Comparison of ENCODE assay signal across 22 mouse cellular contexts in genomic region chr7:61514764-61515163, GRCm38 (mm10).
A peak's percentile ranks its signal among the peaks of the same experiment; 100 is the strongest.
DNase-seq lines count a peak whose midpoint lies in the region; ATAC-seq and TF ChIP-seq lines count a peak whose summit lies in the region.
"Had no signal": no experiment of that assay in that cellular context is flagged by ENCODE, and none has a peak within 500 bp of the region (broad histone marks: within the 10 kb centered on the region; RNA-seq: fewer than 3 reads in every experiment).

No protein-coding gene starts in this region.

- H3K4me1 ChIP-seq in CH12.LX (ENCODE audit: control insufficient read depth in 1 of 2, insufficient read depth in 2 of 2), result no peaks in the 10 kb centered on the region
- H3K4me1 ChIP-seq: embryonic facial prominence, embryonic 10.5 days; forebrain, embryonic 13.5 days; heart, embryonic 10.5 days; heart, embryonic 15.5 days; hindbrain, embryonic 13.5 days had no signal

- dilution Hi-C loops in CH12.LX (cut with MboI; ENCODE audit: extremely low pct_ligation_motif_present, extremely low pct_unique_long_range_greater_than_20kb, low sequenced_read_pairs), result no loop called here

- DNase-seq in left cerebral cortex, adult 9 months (ENCODE audit: low spot score in 2 of 2), result peak; percentile 7 to 9
- DNase-seq in left cerebral cortex, adult 2 months (ENCODE audit: extremely low spot score in 1 of 2, low spot score in 2 of 2), result no peak
- DNase-seq in 3T3-L1 (ENCODE audit: low read depth, low spot score), result peak; percentile 68
- peak; percentile 0 for DNase-seq in CH12.LX (ENCODE audit: extremely low read depth)
- DNase-seq in Patski (ENCODE audit: low read depth, low spot score), result peak; percentile 15
- no peak for DNase-seq in layer of hippocampus, adult 9-11 months
- no peak for DNase-seq in liver
- DNase-seq in cerebellum, adult 18-20 months, result no peak
- DNase-seq: adrenal gland, postnatal 10 days; cerebellum, adult 11-12 months; cerebellum, postnatal 10 days; forebrain, postnatal 0 days; gastrocnemius, postnatal 36 days; heart, adult 11 months; heart, postnatal 14 days had no signal

- no peak overlapping the region for H3K4me3 ChIP-seq in left cerebral cortex, adult 2 months
- H3K4me3 ChIP-seq in CH12.LX (replicated peaks in 1 of 3; ENCODE audit: low read depth in 2 of 3, low read length in 2 of 3, poor library complexity in 1 of 3), result no peak overlapping the region
- H3K4me3 ChIP-seq: embryonic facial prominence, embryonic 10.5 days; forebrain, embryonic 13.5 days; heart, embryonic 10.5 days; heart, embryonic 15.5 days; hindbrain, embryonic 13.5 days had no signal

- H3K4me2 ChIP-seq in CH12.LX (ENCODE audit: insufficient read depth, low read depth, poor library complexity, severe bottlenecking), result no peak overlapping the region
- H3K4me2 ChIP-seq: forebrain, embryonic 13.5 days; heart, embryonic 15.5 days; hindbrain, embryonic 13.5 days had no signal

- intact Hi-C loops in left cerebral cortex, adult 2 months (cut with DNase I), result no loop called here

- in situ Hi-C loops in CH12.LX (cut with MboI; ENCODE audit: low pct_ligation_motif_present, low pct_unique_long_range_greater_than_20kb, low sequenced_read_pairs), result no loop called here
- in situ Hi-C loops in Patski (cut with MboI; ENCODE audit: low pct_unique_long_range_greater_than_20kb), result no loop called here

- TF ChIP-seq POLR2A in CH12.LX (IDR thresholded peaks at IDR 0.05; ENCODE audit: low read depth, low read length), result no peak

- H3K36me3 ChIP-seq in CH12.LX (replicated peaks in 1 of 2; ENCODE audit: control insufficient read depth in 1 of 2, insufficient read depth in 1 of 2, low read length in 1 of 2), result no peaks in the 10 kb centered on the region
- H3K36me3 ChIP-seq: embryonic facial prominence, embryonic 10.5 days; heart, embryonic 10.5 days; heart, embryonic 15.5 days; hindbrain, embryonic 13.5 days had no signal

- TF ChIP-seq EP300 in CH12.LX (IDR thresholded peaks at IDR 0.05; ENCODE audit: low read length), result 0 out of 2 replicates have a peak, but pooled peaks have one; percentile 43

- no peak for TF ChIP-seq RAD21 in CH12.LX (IDR thresholded peaks at IDR 0.05; ENCODE audit: low read depth, low read length)

- ATAC-seq in Patski, result peak; percentile 62
- ATAC-seq: CD4-positive, CD25-positive, alpha-beta regulatory T cell, adult 4 months; forebrain, embryonic 13.5 days; forebrain, postnatal 0 days; hindbrain, postnatal 0 days had no signal

- no peak overlapping the region for H3K27ac ChIP-seq in left cerebral cortex, adult 2 months
- H3K27ac ChIP-seq in CH12.LX (ENCODE audit: insufficient read depth, low read depth), result no peak overlapping the region
- H3K27ac ChIP-seq: embryonic facial prominence, embryonic 10.5 days; forebrain, embryonic 13.5 days; heart, embryonic 10.5 days; heart, embryonic 15.5 days; hindbrain, embryonic 13.5 days; hindbrain, postnatal 0 days had no signal

- no peak overlapping the region for H3K9ac ChIP-seq in CH12.LX (ENCODE audit: insufficient read depth, low read depth)
- H3K9ac ChIP-seq: forebrain, embryonic 13.5 days; forebrain, postnatal 0 days; heart, embryonic 15.5 days; hindbrain, embryonic 13.5 days had no signal

- H3K27me3 ChIP-seq in CH12.LX (replicated peaks), result no peaks in the 10 kb centered on the region
- H3K27me3 ChIP-seq in Patski, result no peaks in the 10 kb centered on the region
- H3K27me3 ChIP-seq: forebrain, embryonic 13.5 days; heart, embryonic 15.5 days; hindbrain, embryonic 13.5 days had no signal

- POLR2A ChIA-PET in Patski (lab: Charles Lee), result no interaction called here

- CTCF ChIA-PET in Patski (lab: Charles Lee), result no interaction called here

- H3K9me3 ChIP-seq in CH12.LX (replicated peaks; ENCODE audit: low read length), result peaks cover 5% of the 10 kb centered on the region
- H3K9me3 ChIP-seq: forebrain, embryonic 13.5 days; heart, embryonic 15.5 days had no signal

- TF ChIP-seq CTCF in left cerebral cortex, adult 2 months (IDR thresholded peaks at IDR 0.05), result no peak
- TF ChIP-seq CTCF in CH12.LX (conservative IDR thresholded peaks at IDR 0.05 in 1 of 2, IDR thresholded peaks at IDR 0.05 in 1 of 2; ENCODE audit: low read depth in 2 of 2, low read length in 2 of 2), result no peak
- no peak for TF ChIP-seq CTCF in Patski (IDR thresholded peaks at IDR 0.05)

- H3K79me2 ChIP-seq in CH12.LX (replicated peaks; ENCODE audit: control insufficient read depth, extremely low read depth, insufficient read depth, poor library complexity, severe bottlenecking), result no peaks in the 10 kb centered on the region

TF ChIP-seq in CH12.LX, 34 proteins besides CTCF, POLR2A, EP300 and RAD21:
- no peak for TF ChIP-seq ZNF384 (IDR thresholded peaks at IDR 0.05; ENCODE audit: low read depth, low read length)
- TF ChIP-seq MEF2A (IDR thresholded peaks at IDR 0.05; ENCODE audit: borderline replicate concordance, low read depth, low read length), result no peak
- TF ChIP-seq POLR2AphosphoS2 (IDR thresholded peaks at IDR 0.05; ENCODE audit: low read depth, low read length), result no peak
- TF ChIP-seq NRF1 (IDR thresholded peaks at IDR 0.05; ENCODE audit: low read depth, low read length), result no peak
- no peak for TF ChIP-seq GABPA (IDR thresholded peaks at IDR 0.05; ENCODE audit: insufficient replicate concordance, low read depth, low read length)
- no peak for TF ChIP-seq SMC3 (IDR thresholded peaks at IDR 0.05; ENCODE audit: low read depth, low read length)
- no peak for TF ChIP-seq USF2 (conservative IDR thresholded peaks at IDR 0.05; ENCODE audit: low read depth, low read length)
- no peak for TF ChIP-seq SIN3A (IDR thresholded peaks at IDR 0.05; ENCODE audit: low read length)
- no peak for TF ChIP-seq MAX (IDR thresholded peaks at IDR 0.05; ENCODE audit: low read length)
- no peak; the same call in 1 of the 2 replicates for TF ChIP-seq JUND (conservative IDR thresholded peaks at IDR 0.05; ENCODE audit: low read depth, low read length)
- no peak for TF ChIP-seq MAZ (IDR thresholded peaks at IDR 0.05; ENCODE audit: low read depth, low read length)

Comparison
In these comparisons a context has a peak if more than half of its experiments do, and no peak if none do; other contexts are left out.
1. DNase-seq: peak in left cerebral cortex, adult 9 months (2 of 2), 3T3-L1 (single experiment), CH12.LX (single experiment) and Patski (single experiment); none in left cerebral cortex, adult 2 months (0 of 2), layer of hippocampus, adult 9-11 months (single experiment), liver (single experiment) and cerebellum, adult 18-20 months (0 of 2).